Mouse (Mus musculus) kidney, adult 11 months (tissue): ENCODE measurements around the gene AC161166.1.

Source experiments
- DNase-seq: peaks from one replicate; pipeline ENCODE4 v3.0.0; 2022

Gene AC161166.1

DNA sequence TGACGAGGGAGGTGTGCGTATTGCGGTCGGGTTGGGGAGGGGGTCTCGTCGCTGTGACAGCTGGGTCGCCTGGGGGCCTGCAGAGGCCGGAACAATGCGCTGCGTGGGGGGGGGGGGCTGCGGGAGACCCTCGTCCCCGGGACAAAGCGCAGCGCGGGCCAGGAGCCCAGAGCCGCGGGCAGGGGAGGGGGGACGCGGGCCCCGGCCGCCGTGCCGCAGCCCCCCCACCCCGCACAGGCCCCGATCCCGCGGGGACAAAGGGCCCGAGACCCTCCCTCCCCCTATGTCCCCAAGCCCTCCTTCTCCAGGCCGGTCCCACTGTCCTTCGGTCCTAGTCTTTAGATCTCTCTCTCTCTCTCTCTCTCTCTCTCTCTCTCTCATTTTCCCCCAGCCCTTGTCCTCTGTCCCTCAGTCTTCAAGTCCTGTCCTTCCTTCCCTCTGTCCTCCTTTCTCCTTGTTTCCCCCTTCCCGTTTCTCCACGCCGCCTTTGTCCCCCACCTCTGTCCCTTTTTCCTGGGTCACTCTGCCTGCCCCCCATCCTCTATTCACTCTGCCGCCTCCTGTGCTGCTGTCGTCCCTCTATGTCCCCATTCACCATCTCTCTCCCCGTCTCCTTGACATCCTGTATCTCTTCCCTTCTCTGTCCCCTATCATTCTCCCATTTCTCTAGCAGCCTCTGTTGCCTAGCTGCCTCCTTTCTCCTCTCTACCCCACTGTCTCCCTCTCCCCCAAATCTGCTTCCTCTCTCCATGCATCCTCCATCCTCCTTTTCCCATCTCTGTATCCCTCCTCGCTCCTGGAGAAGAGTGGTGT, 29.8 kb downstream of the AC161166.1 start:
- DNase-seq, result no peak

DNA sequence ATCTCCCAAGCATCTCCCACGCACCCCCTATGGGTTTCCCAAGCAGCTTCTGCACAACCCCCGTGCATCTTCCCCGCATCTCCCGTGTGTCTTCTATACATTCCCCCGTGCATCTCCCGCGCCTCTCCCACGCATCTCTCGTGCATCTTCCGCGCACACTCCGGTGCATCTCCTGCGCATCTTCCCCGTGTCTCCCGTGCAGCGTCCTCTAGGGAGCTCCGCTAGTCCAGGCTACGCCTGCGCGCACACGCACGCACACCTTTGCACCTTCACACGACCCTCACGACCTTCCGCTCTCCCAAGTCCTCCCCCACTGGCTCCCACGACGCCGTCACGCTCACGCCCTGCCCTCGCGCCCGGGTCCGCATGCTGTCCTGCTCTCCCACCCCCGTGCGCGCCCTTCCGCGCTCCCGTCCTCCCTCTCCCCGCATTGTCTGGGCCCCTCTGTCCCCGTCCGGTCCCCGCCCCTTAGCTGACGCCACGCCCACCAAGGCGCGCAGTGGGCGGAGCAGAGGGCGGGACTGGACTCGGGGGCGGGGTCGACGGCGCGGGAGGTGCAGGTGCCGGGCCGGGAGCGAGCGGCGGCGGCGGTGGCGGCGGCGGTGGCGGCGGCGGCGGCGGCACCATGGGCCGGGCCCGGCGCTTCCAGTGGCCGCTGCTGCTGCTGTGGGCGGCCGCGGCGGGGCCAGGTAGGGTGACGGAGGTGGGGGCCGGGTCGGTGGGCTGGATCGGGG, 30.6 kb downstream of the AC161166.1 start, which contains the start of gene Cadm4:
TSS of gene Cadm4 (plus strand) at position 550 of the 734 bp plus-strand sequence.
- DNase-seq, result peak; percentile 78

DNA sequence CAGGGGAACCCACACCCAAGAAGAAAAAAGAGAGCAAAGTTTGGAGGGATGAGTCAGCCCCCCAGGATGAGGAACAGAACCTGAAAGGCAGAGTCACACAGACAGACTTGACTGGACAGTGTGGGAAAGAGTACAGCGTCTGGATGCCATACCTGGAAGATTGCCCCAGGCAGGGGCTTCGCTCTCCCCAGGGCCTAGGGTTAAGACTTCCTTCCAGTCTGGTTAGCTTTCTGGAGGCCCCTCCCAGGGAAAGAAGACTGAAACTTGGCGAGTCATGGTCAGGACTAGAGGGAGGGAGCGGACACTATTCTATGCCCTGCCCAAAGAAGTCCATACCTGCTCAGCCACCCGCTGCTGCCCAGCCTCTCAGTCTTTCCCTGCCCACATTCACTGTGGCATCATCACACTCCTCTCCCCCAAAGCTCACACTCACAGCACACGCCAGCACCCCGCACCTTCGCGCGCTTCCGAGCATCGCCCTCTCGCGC, 31.2 kb downstream of the AC161166.1 start:
- DNase-seq, result no peak

DNA sequence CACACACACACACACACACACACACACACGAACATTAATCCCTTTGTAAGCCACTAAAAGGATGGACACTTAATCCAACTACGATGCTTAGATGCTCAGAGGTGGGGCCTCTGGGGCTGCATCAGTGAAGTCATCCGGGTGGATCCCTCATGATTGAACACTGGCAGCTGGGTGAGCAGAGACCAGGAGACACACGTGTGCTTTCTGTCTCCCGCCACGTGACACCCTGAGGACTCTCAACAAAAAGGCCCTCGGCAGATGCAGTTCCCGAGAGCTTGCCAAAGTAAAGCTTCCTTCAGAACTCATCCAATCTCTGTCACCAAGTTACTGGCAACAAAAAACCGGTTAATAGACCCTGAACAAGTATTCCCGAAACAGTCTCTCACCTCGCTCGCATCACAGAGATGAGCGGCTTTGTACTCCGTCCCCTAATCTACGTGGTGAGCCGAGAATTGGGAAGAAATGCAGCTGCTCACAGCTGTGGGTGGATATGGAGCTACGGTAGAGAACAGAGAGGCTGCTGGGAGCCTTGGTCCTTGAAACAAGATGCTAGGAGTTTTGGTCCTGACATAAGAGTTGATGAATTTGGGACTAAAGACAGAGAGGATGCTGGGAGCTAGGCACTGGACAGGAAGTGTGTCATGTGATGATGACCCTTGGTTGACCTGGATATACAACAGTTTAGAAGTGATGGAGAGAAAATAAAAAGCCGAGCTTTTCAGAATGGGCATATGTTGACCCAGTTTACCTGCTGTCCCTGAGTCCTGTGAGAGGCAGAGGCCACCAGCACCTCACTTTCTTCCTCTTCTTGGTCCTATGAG, 31.9 kb downstream of the AC161166.1 start:
- DNase-seq, result no peak

DNA sequence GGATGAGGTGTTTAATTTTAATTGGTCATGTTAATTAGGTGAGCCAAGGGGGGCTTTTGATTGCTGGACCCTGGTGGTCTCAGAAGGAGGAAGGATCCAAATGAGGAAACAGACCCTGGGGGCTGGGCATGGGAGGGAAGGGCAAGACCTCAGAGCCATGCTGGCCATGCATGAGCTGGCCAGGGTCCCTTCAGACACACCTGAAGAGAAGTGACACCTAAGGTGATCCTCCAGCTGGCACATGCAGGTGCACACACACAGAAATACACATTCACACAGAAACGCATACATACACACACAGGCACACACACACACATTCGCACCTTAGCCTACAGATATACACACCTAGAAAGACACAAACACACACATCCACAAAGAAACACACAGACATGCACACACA, 32.6 kb downstream of the AC161166.1 start:
- no peak for DNase-seq

DNA sequence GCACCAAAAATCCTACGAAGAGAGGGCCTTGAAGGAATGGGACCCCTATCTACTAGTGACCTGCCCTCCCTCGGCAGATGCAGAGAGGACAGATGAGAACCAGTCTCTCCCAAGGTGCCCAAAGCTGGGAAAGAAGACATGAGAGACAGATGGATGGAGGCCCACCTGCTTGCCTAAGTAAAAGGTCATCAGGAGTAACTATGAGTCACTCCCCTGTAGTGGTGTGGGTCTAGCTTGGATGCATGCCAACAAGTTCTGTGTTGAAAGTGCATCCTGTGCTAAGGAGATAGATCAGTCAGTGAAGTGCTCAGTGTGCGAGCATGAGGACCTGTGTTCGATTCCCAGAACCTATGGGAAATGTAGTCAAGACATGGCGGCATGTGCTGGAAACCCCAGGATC, 33.3 kb downstream of the AC161166.1 start:
- no peak for DNase-seq

DNA sequence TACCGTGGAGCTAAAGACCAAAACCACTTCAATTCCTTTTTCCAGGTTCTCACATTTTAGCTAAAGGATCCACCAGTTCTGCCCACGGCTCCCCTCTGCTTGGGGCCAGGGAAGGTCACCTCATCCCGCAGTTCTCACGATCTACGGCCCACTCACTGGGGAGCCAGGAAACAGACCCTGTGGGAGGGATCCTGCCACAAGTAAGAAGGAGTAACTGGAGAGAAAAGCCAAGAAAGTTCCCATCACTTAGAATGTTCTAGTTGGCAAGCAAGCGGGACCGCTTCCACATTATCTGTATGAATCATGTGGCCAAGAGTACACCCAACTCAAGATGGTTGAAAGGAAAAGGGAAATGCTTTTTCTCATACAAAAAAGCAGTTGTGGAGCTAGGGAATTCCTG, 35.4 kb downstream of the AC161166.1 start:
- no peak for DNase-seq

DNA sequence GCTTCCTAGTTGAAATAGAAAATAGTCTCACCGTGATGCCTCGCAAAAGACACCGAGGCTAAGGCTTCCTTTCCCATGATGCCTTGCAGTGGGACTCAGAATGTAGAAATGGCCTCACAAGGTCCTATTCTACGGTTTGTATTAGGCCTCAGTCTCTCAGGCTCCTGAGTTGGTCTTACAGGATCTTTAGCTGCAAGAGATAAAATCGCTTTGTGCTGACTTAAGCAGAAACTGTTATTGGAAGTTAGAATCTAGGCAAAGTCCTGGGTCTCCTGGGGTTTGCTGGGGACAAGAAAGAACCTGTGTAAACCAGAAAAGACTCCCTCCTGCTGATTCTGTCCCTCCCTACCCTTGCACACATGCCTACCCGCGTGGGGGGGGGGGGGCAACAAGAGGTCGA, 35.9 kb downstream of the AC161166.1 start:
- no peak for DNase-seq

DNA sequence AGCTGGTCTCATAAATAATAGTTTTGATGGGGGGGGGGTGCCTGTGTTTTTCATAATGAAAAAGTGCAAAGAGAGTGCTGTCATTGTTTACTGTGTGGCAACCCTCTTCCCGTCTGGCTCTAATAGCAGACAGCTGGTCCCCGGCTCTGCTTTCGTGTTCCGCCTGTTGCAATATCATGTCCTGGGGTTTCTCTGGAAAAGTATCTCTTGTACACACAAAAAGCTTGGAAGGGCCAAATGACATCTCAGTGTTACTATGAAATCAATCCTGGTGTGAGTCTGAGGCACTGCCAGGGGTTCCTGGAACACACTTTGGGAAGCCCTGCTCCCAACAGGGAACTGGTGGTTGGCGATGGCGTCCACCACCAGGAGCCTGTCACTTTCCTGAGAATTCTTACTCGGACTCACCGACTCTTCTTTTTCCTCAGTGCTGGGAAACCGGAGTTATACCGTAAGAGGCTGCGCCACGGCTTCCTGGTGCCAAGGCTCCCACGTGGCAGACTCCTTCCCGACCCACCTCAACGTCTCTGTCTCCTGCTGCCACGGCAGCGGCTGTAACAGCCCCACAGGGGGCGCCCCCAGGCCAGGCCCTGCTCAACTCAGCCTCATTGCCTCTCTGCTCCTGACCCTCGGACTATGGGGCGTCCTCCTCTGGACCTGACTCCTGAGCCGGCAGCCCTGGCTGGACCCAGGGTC, 37.3 kb downstream of the AC161166.1 start:
- no peak for DNase-seq

DNA sequence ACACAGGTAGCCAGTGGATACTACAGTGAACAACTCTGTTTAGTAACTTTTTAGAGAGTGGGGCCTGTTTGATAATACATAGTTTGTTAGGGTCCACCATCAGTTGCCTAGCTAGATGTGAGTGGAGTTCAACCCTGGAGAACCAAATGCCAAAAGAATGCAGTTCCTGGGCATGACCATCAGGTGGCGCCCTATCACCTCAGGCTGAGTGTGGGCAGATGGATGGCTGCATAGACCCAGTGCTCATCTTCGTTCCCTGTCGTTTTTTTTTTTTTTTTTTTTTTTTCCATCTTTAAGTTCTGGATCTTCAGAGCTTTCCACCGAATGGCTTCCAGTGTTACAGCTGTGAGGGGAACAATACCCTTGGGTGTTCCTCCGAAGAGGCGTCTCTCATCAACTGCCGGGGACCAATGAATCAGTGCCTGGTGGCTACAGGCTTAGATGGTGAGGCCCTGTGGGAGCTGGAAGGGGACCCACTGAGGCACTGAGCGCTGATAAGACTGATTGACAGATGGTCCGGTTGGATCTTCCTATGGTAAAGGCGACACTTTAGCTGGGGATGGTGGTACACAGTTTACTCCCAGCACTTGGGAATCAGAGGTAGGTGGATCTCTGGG, 38.2 kb downstream of the AC161166.1 start:
- DNase-seq, result peak; percentile 36

DNA sequence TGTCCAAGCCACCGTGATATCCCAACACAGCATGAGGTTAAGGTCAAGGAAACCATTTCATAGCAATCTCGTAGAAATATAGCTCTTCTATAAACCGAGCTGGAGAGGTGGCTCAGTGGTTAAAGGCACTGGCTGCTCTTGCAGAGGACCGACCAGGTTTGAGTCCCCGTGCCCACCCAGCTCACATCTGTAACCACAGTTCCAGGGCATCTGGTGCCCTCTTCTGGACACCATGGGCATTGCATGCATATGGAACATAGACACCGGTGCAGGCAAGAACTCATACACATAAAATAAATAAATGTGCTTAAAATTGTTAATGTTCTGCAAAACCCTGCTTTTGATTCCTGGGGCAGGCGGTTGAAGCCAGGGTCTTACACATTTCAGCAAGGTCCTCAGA, 39.3 kb downstream of the AC161166.1 start:
- no peak for DNase-seq

DNA sequence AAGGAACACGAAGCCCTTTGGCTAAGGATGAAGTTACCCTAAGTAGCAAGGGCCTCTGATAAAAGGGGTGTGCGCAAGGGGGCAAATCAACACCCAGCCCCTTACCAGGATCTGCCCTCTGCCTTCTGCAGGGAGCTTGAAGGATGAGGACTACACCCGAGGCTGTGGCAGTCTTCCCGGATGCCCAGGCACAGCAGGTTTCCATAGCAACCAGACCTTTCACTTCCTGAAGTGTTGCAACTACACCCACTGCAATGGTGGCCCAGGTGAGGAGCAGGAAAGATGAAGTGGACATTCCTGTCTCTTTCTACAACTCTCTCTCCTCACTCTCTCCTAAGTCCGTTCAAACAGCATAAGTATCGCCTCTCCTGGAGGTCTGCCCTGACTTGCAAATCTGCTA, 39.8 kb downstream of the AC161166.1 start:
- no peak for DNase-seq

DNA sequence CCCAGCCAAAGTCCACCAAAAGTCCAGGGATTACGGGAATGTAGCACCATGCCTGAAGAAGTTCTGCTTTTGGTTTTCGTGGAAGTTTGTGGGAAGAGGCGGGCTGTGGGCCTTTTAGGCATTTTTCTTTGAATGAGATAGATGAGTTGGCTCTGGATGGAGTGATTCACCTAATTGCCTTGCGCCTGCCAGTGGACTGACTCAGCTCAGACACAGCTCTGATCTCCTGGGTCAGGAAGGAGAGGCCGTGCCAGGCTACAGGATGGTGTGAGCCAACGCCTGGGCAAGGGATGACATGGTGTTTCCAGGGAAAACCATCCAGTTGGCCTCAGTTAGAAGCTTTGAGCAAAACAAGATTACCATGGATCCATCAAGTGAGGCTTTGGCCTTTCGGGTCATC, 41.9 kb downstream of the AC161166.1 start:
- no peak for DNase-seq

DNA sequence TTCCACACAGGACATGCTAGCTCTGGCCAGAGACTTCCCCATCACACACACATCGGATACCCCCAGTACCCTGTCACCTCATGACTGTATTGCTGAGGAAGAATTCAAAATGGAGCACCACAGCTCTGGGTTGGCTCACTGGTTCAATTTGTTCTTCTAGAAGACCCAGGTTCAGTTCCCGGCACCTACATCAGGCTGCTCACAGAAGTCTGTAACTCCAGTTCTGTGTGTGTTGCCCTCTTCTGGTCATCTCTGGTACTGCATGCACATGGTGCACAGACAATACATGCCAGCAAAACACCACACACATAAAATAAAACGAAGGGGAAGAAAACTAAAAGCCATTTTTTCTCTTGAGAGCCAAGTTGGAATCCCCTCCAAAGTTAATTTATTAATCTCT, 43.1 kb downstream of the AC161166.1 start:
- no peak for DNase-seq

DNA sequence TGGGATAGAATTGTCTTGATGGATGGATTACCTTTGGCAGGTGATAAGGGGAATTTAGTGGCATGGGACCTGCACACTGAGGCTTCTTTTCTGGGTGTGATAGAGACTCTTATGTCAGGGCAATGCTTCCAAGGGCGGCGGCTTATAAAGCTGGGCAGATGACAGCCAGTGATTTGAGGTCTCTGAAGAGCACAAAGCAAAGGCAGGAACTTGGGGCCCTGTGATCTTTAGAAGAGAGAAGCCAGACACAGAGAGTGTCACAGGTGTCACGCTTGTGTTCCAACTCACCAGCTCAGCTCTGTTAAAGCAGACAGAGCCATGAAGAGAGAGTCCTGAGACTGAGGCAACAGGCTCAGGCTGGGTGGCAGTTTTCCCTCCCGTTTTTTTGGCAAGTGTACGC, 44.4 kb downstream of the AC161166.1 start:
- DNase-seq, result no peak

DNA sequence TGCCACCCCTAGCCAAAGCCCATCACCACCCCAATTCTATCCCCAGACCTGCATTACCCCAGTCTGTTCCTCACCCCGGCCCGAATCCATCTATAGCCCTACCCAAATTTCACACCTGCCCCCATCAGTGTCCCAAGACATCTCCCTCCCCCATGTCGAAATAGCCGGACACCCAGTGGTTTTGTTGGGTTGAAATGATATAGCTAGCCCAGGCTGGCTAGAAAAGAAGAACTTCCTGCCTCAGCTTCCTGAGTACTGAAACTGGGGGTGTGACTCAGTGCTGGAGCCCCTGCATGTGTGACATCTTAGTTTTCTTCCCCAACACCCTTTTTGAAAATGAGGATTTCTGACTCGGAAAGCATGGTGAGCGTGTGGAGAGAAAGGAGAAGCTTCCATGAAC, 45.4 kb downstream of the AC161166.1 start:
- no peak for DNase-seq

DNA sequence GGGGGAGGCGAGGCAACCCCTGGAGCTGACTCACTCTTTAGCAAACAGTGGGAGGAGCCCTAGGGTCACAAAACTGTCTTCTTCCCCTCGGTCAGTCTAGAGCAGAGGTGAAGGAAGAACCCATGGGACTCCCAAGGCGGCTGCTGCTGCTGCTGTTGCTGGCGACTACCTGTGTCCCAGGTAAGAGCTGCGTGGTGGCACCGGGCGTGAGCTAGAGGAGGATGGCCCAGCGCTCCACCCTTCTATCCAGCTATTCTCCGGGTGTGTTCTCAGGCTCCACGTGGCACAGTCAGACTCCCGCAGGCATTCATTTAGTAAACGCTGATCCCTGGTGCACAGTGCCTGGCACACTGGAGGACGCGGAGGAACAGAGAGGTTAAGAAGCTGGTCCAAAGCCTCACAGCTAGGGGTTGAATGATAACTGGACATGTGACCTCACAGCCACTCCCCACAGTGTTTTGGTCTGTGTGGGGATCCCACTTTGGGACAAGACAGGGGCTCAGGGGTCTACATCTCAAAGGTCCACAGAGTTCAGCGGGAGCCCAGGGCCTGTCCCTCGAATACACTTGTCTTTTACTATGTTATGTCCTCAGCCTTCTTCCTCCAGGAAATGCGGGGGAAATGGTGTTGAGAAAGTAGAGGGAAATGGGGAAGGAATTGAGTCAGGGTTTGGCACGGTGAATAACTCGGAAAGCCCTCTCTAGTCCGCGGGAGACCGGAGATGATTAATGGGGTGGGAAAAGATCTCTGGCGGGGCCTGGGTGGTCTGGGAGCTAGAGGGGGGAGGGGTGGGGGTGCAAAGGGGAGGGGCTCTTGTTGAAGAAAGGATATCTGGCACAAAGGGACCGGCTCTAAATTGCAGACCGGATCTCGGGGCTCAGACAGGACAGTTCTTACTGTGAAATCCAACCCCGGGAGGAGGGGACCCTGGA, 49.6 kb downstream of the AC161166.1 start, which contains the start of gene Plaur:
TSS of gene Plaur (plus strand) at position 97 of the 932 bp plus-strand sequence.
- peak; percentile 37 for DNase-seq

DNA sequence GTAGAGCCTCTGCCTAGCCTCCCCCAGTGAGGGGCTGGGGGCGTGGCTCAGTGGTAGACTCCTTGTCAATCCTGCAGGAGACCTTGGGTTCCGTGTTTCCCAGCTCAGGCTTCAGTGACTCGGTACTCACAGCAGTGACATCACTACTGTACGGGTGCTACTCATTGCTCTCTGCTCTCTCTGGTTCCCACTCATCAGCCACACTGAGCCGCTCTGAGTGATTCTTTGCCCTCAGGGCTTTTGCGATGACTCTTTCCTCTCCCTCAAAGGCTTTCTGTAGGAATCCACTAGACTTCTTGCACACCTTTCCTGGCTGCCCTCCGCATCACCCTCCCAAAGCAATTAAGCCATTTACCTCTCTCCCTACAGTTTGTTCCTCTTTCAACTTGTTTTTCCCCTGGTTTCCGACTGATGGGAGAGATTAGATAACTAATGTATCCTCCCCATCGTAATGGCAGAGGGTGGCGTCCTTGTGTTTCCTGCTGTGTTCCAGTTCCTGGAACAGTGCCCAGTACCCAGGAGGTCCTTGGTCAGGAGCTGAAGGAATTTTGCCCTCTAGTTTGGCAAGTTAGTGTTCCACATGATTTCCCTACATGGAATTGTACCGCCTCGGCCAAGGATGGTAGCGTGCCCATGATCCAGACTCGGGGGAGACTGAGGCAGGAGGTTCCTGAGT, 50.7 kb downstream of the AC161166.1 start:
- DNase-seq, result peak; percentile 78
